Mouse (Mus musculus) embryo, embryonic 11.5 days (tissue): ENCODE results near the gene Rasgrp2.

Experiments
- DNase-seq: peaks from one replicate; pipeline ENCODE4 v3.0.0-alpha.2; 2012; ENCODE audit warnings: low read depth, low spot score

Rasgrp2 gene

DNA sequence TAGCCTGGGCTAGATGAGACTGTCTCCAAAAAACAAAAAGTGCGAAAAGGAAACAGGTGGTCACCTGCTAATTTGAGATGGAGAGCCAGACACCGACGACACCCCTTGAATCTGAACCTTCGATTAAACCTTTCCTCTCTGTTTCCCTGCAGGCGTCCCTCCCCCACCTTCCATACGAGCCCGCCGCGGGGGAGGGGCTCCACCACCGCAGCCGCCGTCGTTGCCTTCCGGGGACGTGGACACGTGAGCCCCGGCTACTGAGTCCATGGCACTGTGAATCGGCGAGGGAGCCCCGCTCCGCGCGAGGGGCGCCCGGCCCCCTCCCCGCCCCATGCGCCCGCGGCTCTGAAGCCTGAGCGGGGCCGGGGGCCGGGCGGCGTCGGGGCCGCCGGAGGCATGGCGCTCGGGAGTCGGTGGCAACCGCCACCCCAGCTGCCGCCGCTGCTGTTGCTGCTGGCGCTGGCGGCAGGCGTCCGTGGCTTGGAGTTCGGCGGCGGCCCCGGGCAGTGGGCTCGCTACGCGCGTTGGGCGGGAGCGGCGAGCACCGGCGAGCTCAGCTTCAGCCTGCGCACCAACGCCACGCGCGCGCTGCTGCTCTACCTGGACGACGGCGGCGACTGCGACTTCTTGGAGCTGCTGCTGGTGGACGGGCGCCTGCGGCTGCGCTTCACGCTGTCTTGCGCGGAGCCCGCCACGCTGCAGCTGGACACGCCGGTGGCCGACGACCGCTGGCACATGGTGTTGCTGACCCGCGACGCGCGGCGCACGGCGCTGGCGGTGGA, 28.7 kb downstream of the Rasgrp2 start:
- no peak for DNase-seq

DNA sequence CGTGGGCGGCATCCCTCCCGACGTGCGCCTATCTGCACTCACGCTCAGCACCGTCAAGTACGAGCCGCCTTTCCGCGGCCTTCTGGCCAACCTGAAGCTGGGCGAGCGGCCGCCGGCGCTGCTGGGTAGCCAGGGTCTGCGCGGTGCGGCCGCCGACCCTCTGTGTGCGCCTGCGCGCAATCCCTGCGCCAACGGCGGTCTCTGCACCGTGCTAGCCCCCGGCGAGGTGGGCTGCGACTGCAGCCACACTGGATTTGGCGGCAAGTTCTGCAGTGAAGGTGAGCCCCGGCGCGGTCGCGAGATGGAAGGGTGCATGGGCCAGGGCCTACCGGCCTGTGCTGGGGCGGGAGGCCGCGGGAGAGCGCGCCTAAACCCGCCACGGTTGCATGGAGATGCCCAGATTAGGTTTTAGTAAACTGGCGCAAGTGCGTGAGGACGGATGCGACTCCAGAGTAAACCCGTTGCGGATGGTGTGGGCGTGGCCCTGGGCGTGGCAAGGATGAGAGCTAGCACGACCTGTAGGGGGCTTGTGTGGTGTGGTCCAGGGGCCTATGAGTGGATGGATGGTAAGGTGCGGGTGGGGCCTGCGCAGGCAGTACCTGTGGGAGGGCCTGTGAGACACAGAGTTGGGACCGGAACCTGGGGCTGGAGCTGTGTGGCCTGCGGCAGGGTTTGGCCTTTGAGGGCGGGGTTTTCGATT, 29.5 kb downstream of the Rasgrp2 start:
- no peak for DNase-seq

DNA sequence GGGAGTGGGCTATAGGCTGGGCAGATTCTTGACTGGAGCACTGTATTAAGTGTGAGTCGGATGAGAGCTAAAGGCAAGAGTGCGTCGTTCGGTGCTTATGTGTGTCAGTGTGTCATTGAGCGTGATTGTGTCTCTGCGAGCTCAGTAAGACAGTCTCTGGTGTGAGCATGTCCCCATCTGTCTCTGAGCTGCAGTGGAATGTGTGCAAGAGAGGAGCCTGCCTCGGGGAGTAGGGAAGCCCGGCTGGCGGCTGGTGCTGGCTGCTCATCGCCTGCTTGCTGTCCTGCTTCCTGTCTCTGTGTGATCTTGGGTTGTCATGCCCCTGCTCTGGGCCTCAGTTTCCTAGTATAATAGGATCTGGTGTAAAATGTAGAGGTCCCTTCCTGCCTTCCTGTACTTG, 43.9 kb downstream of the Rasgrp2 start:
- DNase-seq = no peak

DNA sequence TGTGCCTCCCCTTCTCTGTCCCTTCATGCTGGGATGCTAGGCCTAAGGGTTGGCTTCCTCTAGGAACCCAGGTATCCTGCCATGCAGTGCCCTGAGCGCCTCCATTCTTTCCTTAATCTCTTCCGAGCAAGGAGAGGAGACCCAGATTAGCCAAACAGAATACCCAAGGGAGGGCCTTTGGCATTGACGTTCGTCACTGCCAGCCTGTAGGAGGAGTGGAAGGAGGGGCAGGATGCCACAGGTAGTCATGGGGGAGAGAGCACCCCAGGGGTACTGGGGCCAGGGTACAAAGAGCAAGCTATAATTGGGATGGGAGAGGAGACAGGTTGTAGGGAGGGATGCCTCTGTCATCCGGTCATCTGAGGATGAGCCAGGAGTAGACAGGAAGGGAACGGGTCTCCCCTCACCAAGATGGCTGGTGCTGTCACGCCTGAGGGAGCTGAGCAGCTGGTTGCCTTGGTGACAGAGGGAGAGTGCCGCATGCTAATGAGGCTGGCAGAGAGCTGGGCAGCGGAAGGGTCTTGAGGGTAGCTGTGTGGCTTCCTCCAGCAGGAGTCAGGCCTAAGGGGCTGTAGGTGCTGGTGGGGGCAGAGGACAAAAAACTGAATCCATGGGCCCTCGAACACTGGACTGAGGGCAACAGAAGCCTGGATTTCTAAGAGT, 46.8 kb downstream of the Rasgrp2 start:
- no peak for DNase-seq

DNA sequence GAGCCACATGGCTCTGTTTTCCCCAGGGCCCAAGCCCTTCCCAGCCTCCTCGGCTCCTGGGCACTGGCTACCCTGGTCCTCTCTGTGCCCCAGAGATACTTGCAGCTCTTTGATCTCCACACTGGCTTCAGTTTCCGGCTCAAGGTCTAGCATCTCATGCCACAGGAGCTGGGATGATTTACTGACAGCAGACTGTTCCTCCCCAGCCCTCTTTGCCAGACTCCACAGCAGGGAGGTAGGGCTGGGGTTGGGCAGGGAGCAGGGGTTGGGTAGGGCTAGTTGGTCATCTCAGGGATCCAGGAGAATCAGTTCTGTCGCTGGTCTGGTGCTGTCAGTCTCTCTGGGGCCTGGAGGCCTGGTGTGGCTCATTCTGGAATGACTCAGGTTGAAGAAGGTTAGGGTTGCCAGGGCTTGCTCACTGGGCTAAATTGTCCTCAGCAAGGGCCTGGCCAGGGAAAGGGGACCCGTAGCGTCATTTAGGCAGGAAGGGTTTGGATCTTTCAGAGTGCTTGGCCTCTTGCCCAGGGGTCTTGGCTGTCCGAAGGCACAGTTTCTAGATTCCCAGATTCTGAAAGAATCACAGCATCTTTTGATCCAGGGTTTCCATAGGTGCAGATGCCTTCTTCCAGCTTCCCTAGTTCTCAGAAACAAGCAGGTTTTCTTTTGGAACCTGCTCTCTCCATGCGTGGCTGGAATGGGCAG, 47.7 kb downstream of the Rasgrp2 start:
- DNase-seq = no peak

DNA sequence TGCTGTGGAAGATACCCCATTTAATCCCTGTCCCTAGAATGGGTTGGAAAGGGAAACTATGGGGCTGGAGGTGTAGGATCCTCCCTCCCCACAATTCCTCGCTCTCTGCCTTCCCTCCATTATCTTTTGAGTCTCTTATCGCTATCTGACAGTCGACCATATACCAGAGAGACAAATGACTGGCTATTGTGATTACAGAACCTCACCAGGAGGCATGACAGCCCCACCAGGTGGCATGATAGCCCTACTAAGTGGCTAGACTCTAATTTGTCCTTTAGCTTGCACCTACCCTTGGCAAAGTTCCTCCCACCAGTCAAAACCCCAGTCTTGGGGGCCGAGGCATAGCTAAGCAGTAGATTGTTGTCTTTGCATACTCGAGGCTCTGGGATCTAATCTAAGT, 49.6 kb downstream of the Rasgrp2 start:
- DNase-seq = no peak

DNA sequence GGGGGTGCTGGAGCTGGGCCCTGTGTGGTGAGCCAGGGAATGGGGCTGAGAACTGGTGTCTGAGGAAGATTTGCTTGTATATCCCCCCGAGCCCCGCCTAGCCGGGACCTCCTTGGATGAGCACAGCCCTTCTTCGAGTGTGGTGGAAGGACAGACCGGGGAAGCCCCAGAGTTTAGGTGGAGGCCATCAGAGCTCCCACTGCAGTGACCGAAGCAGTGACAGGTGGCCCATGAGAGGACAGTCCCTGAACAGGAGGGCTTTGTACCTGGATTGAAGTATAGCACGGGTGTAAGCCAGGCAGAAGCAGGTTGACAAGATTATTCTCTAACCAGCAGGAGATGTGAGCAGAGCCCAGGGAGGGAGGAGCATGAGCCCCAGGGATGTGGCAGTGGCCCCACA, 50.7 kb downstream of the Rasgrp2 start:
- no peak for DNase-seq

DNA sequence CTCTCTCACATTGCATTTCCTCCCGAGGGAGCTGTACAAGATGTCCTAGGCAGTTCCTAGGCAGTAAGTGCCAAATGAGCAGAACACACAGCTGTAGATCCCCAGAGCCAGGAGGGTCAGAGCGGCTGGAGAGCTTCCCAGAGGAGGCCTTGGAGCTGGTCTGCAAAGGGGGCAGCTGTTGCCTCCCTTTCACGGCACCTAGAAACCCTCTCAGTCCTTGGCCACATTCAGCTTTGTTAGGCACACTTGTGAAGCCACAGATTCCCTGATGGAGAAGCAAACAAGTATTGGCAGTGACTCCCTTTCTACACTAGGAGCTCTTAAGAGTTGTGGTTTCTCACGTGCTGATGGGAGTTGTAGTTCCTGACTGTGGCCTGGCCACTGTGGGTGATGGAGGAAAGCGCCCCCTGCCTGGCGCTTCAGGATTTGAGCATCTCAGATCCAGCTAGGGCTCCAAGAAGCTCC, 52.9 kb downstream of the Rasgrp2 start:
- peak; percentile 65 for DNase-seq

DNA sequence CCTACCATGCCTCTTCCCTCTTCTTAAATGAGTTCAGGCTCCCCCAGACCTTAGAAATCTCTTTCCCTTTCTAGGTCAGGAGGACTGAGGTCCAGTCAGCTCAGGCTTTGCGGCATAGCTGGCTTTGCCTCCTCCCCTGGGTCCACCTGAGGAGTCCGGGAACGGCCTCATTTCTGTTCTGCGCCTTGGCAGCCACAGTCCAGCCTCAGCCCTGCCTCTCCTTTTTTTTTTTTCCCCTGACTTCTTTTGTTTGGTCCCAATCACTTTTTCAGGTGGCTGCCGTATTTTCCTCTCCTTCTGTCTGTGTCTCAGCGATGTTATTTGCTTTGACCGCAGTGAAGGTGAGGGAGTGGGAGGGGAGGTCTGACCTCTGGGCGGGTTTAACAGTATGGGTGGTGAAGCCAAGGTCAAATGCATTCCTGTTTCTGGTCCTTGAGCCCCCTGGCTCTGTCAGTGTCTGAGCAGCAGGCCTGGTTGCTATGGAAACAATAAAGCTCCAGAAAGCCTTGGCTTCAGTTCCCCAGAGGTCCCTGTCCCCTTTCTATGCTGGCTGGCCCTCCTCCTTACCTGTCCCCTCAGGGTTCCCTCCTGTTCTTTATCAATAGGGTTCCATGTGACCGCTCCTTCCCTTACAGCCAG, 53.7 kb downstream of the Rasgrp2 start:
- no peak for DNase-seq

DNA sequence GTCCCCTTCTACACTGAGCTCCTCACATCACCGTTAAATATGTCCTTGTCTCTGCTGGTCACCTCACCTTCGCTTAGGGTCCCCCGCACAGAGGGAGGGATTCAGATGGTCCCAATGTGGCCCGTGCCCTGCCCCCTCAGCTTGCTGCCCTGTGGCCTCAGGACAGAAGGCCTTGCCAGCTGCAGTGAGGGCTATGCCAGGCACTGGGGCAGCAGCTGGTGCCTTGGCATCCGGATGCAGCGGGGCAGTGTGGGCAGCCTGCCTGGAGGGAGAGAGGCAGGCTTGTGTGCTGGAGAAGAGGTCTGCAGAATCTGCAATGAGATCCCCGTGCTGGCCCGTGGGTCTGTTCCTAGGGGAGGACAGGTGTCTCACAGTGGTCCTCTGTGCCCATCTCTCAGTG, 54.2 kb downstream of the Rasgrp2 start:
- DNase-seq = no peak

DNA sequence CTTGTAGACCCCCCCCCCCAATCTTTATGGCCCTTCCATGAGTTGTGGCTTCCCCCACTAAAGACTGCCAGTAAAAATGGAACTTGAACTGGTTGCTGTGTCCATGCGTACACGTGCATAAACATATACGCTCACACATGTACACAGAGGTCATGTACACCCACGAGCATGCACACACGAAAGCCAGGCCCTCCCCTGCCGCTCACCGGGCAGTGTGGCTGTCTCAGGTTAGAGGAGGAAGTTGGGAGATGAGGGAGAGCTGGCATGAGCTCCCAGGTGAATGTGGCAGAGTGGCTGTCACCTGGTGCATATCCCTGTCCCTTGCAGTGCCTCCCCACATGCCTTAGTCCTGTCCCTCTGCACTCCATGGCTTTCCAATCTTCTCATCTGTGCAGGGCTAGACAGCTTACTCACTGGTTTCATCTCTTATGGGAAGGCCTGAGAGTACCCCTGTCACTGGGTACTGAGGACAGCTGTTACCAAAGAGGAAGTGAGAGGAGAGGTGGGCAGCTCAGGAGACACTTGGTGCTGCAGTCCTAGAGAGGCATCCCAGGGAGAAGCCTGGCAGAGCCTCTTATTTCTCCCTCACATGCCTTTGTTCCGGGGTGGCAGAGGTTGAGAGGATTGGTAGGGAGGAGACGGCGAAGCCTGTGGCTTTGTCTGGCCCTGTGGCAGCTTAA, 55.0 kb downstream of the Rasgrp2 start:
- DNase-seq = no peak

DNA sequence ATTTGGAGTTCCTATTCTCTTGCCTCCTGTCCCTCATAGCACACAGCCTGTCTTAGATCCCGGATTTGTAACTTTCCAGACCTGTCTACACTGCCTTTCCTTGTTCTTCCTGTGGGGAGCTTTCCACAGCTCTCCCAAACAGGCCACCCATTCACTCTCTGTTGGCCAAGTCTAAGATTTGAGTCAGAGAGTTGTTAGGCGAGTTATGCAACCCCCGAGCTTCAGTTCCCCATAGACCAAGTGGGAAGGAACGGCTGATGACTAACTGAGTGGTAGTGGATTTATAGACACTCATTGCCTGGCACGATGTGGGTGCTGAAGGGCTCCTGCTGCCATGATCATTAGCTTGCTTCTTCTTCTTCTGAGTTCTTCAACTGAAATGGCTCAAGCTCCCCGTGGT, 60.4 kb downstream of the Rasgrp2 start:
- DNase-seq = no peak

DNA sequence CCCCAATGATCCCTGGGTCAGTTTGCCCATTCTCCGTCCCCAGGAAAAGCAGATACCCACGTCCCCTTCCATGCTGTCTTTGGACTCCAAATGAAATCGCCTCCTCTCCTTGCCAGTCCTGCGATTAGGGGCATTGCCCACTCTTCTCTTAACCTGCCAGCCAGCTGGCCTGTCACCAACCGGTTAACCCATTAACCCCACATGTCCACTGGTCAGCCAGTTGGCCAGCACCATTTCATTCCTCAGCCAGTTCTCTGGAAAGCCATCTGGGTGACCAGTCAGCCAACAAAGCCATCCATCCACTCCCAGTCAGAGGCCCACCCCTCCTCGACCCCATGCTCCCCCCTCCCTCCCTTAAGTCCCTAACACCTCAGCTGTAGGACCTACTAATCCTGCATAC, 63.7 kb downstream of the Rasgrp2 start:
- DNase-seq = no peak

DNA sequence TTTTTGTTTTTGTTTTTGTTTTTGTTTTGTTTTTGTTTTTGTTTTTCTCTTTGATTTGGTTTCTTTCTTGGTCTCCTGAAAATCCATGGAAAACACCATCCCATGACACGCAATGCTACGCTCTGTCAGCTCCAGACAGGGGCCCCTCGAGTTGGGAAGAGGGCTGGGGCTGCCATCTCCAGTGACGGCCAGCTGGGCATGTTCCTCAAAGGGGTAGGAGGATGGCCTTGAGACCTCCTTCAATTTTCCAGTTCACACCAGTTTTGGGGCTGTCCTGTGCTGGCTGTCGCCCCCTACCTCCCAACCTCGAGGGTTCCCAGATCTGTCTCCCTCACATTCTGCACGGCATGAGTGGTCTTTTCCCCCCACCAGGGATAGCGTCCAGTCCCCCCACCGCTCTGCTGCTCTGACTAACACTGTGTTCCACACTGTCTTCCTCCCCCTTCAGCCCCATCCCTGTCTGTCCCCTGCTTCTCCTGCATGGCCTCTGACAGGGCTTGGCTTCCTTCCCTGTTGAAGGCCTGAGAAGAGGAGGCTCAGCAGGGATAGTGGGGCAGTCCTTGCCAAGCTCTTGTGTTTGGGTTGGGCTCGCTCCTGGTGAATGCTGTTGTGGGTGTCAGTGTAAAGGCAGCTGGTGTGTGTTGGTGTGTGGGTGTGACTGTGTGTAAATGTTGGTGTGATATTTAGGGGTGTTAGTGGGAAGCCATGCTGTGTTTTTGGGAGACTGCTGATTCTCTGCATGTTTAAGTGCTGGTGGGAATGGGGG, 65.3 kb downstream of the Rasgrp2 start:
- no peak for DNase-seq
